Mouse (Mus musculus): ENCODE results near the gene Map3k3.

Gene Map3k3

DNA sequence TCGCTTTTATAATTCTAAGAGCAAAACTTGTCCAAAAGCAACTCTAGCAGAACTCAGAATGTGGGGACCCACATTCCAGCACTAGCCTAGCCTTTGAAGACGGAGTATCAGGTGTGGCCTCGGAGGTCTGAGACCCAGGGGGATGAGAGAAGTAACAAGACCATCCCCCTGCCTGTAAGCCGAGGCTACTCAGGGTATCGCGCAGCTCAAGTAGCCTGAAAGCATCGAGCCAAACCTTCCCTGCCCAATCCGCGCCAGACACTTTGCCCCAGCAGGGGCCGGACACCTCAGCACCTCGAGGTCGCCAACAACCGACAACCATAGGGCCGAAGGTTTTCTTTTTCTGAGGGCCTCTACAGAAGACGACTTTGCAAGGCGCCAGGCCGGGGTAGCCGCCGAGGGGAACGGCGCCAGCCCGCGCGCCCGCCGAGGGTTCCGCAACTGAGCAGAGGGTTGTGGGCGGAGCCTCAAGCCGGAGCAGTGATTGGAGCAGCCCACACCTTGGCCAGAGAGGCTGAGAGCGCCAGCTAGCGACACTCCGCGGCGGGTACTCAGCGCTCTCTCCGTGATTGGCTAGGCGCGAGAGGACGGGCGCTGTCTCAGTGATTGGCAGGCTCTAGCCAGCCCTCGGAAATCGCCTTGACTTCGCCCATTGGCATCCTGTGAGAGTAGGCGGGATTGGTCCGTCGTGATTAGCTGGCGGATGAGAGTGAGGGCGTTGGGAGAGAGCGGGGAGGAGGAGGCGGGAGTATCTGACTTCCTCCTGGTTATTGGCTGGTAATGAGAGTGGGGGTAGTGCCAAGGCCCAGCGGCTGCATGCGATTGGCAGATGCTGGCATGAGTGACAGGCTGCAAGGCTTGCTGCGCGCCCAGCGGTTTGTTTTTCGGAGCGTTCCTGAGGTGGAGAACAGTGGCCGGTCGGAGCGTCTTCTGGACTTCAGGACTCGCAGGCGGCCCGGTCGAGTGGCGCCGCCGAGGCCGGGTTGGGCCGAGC, at the start of gene Map3k3:
TSS of gene Map3k3 (plus strand) at position 906 of the 994 bp plus-strand sequence.
- under 1% methylated on average over 69 of the region's 69 CpGs for WGBS

DNA sequence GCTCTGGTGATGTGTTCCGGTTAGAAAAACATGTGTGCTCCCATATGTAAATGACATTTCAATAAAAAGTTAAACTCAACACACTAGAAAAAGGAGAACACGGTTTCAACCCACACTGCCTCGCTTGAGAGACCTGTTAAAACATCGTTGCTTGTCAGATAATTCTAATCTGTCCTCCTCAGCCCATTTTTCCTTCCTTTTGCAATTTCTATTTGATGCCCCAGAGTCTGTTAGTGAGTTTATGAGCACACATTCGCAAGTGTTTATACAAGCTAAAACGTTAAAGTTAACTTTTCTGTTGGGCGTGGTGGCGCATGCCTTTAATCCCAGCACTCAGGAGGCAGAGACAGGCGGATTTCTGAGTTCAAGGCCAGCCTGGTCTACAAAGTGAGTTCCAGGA, 49.4 kb upstream of the Map3k3 start:
- WGBS: 87% methylated on average over 9 of the region's 9 CpGs

DNA sequence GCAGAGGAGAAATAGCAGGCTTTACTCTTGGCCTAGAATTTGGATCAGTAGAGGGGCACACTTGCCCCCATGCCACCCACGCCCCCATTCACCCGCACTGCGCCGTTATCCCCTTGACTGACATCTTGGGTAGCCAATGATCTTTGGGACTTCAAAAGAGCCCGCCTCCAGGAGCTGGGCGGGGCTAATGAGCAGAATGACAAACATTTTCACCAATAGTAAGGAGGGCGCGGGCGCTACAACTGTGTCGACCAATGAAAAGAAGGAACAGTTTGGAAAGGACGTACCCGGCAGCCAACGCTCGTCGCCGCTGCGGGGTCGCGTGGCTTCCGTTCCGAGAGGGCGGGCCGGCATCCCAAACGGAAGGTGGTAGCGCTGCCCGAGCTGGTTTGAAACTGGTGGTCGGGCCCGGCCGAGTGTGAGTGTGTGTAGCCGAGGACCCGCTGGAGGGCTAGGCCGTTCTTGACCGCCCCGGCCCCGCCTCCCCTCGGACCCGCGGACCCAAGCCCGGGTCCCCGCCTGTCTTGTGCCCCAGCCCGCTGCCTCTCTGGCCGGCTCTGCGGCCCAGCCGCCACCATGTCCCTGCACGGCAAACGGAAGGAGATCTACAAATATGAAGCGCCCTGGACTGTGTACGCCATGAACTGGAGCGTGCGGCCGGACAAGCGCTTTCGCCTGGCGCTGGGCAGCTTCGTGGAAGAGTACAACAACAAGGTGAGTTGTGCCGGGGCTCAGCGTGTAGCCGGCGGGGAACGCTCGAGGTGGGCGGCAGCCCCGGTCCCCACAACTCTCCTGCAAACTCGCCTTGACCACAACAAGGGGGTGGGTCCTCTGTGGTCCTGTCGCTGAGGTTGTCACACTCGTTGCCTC, 47.6 kb upstream of the Map3k3 start, which contains the start of gene Dcaf7:
TSS of gene Dcaf7 (plus strand) at position 325 of the 870 bp plus-strand sequence.
- under 1% methylated on average over 66 of the region's 66 CpGs for WGBS

DNA sequence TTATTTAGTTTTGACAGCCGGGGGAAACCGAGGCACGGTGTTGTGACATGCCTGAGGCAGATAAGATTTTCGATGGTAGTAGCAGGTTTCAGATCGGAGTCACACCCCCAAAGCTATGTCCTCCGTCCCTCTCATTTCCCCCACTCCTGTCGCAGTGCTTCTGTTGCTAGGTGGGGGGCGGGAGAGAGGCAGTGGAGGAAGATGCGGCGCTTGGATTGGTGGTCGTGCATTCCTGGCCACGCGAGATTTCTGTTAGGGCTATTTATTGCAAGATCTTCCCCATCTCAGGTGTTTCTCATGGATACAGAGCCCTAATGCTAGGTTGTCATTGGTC, 47.0 kb upstream of the Map3k3 start:
- under 1% methylated on average over 13 of the region's 13 CpGs for WGBS

DNA sequence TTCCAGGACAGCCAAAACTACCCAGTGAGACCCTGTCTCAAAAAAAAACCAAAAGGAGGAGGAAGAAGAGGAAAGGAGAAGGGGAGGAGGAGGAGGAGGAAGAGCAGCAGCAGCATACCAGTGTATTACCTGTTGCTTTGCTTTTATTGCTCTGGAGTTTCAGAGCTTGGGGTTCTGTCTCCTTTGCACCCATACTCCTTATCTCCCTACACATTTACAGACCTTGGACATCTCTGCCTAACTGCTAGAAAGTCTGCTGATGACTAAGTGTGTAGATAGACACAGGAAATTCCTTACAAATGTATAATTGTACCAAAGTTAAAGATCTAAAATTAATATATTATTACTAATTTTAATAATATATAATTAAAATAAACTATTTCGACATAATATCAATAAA, 39.2 kb upstream of the Map3k3 start:
- WGBS: 92% methylated on average over 1 of the region's 1 CpGs

DNA sequence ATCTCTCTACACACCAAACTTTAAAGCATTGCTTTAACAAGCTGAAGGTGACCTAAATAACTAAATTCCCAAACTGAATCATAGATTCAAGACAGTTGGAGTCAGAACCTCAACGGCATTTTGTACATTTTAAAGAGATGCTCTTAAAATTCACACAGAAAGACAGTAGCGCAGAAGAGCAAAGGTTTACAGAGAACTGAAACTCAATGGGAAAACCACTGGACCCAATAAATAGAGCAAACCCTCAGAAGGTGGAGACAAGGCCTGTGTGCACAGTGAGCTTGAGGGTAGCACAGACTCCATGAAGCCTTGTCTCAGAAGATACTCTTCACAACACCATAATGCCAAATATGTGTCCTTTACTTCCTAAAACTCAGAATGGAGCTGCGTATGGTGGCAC, 38.6 kb upstream of the Map3k3 start:
- 82% methylated on average over 3 of the region's 3 CpGs for WGBS

DNA sequence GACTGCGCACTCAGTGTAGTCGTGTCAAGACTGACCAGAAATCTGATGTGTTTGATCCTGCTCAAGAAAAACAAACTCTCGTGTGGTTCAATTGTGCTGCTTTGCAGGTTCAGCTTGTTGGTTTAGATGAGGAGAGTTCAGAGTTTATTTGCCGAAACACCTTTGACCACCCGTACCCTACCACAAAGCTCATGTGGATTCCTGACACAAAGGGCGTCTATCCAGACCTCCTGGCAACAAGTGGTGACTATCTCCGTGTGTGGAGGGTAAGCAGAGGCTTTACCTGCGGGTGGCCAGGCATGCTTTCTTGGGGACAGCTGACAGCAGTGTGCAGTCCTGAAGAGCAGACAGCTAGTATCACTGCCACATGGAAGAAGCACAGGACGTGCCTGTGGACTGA, 37.8 kb upstream of the Map3k3 start:
- WGBS: 76% methylated on average over 9 of the region's 9 CpGs

DNA sequence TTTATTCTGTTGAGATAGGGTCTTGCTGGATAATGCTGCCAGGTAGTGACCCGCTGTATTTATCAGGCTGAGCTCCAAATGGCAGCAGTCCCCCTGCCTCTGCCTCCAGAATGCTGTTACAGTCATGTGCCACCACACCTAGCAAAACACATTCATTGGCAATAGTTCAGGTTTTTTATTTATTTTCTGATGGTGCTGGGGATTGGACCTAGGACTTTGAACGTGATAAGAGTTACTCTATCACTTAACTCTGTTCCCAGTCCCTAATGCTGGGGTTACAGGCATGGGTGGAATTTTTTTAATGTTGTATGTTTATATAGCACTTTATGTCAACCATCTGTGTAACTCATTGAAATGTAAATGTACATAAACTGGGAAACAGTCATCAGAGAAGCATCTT, 30.5 kb upstream of the Map3k3 start:
- WGBS: 65% methylated on average over 2 of the region's 2 CpGs

DNA sequence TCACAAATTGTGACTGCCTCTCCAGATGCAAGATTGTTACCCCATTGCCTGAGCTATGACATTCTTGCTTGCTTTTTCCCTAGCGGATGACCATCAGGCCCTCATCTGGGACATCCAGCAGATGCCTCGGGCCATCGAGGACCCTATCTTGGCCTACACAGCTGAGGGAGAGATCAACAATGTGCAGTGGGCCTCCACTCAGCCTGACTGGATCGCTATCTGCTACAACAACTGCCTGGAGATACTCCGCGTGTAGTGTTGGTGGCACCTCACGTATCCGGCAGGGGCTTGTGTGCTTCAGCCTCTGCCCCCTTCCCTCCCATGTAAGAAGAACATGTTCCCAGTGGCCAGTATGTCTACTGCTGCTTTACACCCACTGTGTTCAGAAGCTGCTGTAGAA, 29.8 kb upstream of the Map3k3 start:
- 95% methylated on average over 8 of the region's 8 CpGs for WGBS

DNA sequence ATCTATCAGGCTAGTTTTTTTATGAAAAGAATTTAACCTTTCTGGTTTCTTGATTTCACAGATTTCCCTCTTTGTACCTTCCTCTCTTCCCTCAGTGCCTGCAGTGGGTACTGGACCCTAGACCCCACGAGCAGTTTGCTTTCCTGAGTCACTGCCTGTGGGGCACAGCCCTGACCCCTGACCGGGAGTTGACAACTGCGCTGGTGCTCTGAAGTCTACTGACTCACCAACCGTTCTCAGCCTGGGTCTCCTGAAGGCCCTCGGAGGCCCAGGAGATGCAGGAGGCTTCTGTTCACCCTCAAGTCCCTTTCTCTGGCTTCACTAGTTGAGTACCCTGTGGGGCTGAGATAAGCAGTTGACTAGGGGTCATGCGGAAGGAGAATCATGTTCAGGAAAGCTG, 29.1 kb upstream of the Map3k3 start:
- 91% methylated on average over 6 of the region's 6 CpGs for WGBS

DNA sequence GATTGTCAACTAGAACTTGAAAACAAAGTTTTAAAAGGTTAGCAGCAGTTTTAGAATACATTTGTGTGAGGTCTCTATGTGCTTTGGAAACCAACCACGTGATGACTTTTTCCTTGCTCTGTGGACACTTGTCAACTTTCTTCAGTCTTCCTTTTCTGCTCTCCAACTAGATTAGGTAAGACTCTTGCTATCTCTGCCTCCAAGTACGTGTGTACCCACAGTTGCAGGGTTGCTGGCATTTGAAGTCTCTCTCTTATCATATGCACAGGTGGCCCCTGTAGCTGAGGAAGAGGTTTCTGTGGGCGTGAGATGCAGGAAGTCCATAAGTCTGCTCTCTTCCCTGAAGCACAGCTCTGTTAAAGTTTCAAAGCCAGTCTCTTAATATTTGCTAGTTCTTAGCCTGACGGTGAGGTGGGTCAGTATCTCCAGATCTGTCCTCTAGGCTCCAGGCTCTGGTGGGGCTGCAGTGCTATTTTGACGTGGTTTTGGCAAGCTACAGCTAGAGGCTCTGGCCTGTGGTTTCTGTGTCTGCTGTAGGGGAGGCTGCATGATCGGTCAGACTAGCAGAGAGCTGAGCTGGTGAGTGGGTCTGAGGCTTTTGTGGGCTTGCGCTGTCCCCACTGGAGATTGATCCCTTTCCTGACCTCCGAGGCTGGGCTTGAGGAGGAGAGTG, 27.5 kb upstream of the Map3k3 start:
- 79% methylated on average over 8 of the region's 8 CpGs for WGBS

DNA sequence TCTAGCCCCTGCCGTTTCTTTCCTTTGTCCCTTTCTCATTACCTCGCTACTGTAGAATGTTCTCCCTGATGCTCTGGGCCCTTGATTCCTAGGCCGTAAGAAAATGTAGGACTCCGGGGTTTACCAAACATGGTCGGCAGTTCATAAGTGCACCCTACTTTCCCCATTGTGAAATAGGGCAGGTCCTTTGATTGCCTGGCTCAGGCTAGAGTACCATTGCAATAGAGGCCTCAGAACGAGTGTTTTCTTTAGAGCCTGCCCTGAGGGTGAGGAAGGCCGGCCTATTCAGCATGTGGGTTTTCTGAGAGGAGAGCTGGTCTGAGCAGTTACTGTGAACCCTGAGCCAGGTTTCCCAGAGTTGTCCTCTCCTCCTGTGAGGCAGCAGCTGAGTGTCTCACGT, 26.4 kb upstream of the Map3k3 start:
- 74% methylated on average over 8 of the region's 8 CpGs for WGBS

DNA sequence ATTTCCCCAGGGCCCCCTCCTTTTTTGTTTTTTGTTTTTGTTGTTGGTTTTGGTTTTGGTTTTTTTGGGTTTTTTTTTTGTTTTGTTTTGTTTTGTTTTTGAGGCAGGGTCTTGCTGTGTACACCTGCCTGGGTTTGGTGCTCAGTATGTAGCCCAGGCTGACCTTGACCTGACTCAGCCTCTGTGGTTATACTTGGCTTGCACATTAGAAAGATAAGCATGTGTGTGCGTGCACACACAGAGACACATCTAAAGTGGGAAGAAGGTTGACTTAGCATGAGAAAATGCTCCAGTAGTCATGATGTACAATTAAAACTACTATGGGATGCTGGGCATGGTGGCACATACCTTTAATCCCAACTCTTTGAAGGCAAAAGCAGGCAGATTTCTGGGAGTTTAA, 23.9 kb upstream of the Map3k3 start:
- 84% methylated on average over 1 of the region's 1 CpGs for WGBS

DNA sequence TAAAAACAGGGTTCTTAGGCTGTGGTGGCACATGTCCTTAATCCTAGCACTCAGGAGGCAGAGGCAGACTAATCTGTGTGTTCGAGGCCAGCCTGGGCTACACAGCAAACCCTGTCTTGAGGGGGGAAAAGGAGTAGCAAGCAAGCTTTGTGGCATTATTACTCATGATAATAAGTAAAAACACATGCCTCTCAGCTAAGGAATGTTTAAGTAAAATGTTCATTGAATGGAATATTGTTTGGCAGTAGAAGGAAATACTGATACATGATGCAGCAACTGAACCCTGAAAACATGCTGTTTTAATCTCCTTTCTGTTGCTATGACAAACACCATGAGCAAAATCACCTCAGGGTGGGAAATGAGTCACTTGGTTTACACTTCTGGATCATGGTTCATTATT, 23.1 kb upstream of the Map3k3 start:
- 95% methylated on average over 1 of the region's 1 CpGs for WGBS

DNA sequence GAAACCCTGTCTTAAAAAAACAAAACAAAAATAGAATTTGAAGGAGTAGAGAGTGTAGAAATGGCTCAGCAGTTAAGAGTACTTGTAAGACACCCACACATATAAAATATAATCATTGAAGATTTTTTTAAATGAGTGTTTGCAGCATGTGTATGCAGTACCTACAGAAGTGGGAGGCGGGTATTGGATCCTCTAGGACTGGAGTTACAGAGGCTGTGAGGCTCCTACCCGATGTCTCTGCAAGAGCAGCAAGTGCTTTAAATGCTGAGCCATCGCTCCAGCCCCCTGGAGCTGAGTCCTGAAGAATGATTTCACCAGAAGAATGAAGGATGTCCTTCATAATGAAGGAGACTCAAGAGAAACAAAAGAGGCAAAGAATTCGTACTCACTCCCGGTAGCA, 20.7 kb upstream of the Map3k3 start:
- WGBS: 51% methylated on average over 5 of the region's 5 CpGs

DNA sequence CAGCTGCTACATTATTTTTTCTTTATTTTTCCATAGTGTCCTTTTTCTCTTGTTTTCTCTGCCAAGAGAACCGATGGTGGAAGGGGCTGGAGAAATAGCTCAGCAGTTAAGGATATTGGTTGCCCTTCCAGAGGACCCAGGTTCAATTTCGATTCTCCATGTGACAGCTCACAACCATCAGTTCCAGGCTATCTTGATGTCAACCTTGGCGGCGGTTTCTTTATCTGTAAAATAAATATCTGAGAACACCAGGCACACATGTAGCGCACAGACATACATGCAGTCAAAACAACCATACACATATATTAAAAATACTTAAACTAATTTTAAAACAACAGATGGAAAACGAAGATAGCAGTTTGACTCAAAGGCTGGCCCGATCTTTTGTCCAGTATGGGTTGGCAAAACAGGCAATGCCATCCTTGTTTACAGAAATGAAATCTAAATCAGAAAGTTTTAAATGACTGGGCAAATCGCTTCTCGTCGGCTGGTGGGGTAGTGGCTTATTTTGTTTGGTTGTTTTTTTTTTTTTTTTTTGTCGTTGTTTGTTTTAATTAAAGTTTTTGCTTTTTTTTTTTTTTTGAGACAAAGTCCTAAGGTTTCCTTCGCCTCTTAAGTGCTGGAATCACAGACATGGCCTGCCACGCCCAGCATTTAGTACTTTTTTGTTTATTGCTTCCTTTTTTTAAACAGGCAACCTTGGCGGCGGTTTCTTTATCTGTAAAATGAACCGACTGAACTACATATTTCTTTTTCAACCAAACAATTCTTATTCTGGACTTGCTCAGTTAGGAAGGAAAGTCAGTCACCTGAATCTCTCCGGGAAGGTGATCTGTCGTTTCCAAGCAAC, 19.1 kb upstream of the Map3k3 start:
- WGBS: 23% methylated on average over 18 of the region's 18 CpGs

DNA sequence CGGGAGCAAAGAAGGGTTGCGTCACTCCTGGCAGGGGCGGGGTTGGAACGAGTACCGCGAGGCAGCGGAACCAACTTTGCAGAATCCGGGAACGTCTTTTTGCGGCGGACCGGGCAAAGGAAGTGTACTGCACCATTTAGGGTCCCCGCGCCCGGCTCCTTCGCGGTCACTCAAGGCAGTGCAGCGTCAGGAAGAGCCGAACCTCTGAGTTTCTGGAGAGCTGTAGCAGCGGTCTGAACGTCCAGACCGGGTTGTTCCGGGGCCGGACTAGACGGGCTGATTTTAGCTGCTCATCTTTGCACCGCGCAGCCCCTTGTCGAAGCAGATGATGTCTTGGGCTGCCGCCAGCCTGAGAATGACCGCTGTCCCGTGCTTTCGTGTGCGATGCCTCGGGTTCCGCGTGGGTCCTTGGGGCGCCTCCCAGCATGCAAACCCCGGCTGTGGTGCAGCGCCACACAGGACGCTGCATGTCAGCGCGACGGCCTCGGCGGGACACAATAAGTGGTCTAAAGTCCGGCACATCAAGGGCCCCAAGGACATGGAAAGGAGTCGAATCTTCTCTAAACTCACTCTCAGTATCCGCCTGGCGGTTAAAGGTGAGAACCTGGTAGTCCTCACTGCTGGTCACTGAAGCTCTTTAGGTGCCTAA, 18.4 kb upstream of the Map3k3 start, which contains the start of gene Taco1:
TSS of gene Taco1 (plus strand) at position 139 of the 649 bp plus-strand sequence.
- WGBS: under 1% methylated on average over 49 of the region's 49 CpGs

DNA sequence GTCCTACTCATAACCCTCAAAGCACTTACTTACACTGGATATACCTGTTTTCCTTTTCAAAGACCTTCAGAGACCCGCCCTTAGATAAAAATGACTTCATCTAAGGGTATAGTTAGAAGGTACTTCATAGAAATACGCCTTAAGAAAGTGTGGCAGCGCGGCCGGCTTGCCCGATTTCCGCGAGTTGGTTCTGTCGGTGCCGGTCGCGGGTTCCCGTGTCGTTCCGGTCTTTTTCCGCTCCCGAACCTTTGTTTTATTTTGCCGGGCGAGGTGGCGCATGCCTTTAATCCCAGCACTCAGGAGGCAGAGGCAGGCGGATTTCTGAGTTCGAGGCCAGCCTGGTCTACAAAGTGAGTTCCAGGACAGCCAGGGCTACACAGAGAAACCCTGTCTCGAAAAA, 17.8 kb upstream of the Map3k3 start:
- WGBS: 11% methylated on average over 23 of the region's 23 CpGs

DNA sequence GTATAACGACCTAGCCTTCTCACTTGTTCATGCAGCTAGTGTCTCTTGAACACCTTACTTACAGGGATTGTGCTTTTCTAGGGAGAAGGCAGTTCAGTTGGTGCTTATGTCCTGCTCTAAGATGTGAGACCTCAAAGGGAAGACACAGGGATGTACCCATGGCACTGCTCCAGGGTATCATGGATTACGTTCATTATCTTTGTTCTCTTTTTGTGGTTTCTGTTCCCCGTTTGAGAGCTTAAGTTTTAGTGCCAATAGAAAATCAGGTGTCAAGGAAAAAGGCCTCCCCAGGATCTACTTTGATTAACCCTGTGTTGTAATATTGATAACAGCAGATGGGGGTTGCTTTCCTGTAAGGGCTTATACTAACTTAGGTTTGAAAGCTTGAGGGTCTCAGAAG, 10.6 kb upstream of the Map3k3 start:
- 81% methylated on average over 3 of the region's 3 CpGs for WGBS

DNA sequence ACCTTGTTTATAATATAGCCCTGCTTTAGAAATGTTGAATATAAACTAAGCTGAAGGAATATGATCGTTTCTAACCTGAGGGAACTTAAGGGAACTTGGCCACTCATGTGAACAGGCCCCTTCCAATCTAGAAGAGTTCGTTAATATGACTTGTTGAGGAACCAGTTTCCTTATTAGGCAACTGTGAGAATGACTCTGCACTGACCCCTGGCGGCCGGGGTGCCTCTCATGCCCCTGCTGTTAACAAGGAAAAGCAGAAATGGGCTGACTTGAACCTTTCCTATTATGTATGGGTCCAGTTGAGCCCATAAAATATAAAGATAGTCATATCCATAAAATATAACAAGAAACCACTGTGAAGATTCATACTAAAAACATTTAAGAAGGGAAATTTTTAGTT, 8.1 kb upstream of the Map3k3 start:
- 4% methylated on average over 4 of the region's 4 CpGs for WGBS

Data from cerebral cortex, adult 2 months (tissue).